Mouse (Mus musculus) kidney, postnatal 10 days (tissue): ENCODE measurements around the gene Cmc1.

ENCODE experiments used
- DNase-seq: peaks from one replicate; pipeline ENCODE4 v3.0.0; 2021; ENCODE audit warnings: mixed read lengths

Gene Cmc1

GRCm38 (mm10) chr9:118029490-118029889 is 120.5 kb downstream of the Cmc1 start:
- DNase-seq, result no peak

DNA sequence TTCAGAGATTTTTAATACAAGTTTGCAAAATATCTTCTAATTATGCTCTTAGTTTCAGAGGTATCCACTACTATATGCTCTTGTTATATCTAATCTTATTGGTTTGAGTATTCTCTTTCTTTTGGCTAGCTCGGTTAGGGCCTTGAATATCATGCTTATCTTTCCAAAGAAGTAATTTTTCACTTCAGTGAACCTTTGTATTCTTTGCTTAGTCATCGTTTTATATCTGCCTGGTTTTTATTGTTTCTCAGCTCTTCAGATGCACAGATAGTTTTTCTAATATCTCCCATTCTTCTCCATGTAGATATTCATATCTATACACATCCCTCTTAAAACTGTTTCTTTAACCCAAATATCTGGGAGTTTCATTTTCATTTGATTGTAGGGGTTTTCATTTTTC is 125.0 kb downstream of the Cmc1 start:
- DNase-seq, result no peak
